Mouse (Mus musculus) E14TG2a.4 (cell line): ENCODE data around the gene Slc2a4.
"Not testable (repeated sequence)": the region's sequence is repeated elsewhere in the genome, so short reads cannot be mapped to it uniquely, and the experiment has no call there.

Experiments
- H3K27me3 ChIP-seq: 2 replicates; pipeline ENCODE4 v1.6.1; 2014; ENCODE audit warnings: low read length, control low read depth; ENCODE audit not compliant: insufficient read depth
- H3K36me3 ChIP-seq: 2 replicates; pipeline ENCODE4 v1.6.1; 2014; ENCODE audit warnings: low read length, control low read depth; ENCODE audit not compliant: insufficient read depth
- H3K4me1 ChIP-seq: replicated peaks from 2 replicates; pipeline ENCODE4 v1.6.1; 2014; ENCODE audit warnings: low read depth, low read length, control low read depth
- H3K4me3 ChIP-seq: replicated peaks from 2 replicates; pipeline ENCODE4 v1.5.1; 2014; ENCODE audit warnings: mild to moderate bottlenecking, low read length
- H3K9me3 ChIP-seq: 2 replicates; pipeline ENCODE4 v1.6.1; 2014; ENCODE audit warnings: low read length, control low read depth
- CTCF ChIP-seq: conservative IDR thresholded peaks from 2 replicates; pipeline ENCODE4 v1.5.1; 2014; ENCODE audit warnings: low read length
- NANOG ChIP-seq: IDR thresholded peaks from 2 replicates; pipeline ENCODE4 v1.6.1; 2014; ENCODE audit warnings: borderline replicate concordance, low read length, mixed read lengths
- POU5F1 ChIP-seq: IDR thresholded peaks from 2 replicates; pipeline ENCODE4 v1.6.1; 2014; ENCODE audit warnings: low read length, borderline replicate concordance

The Slc2a4 gene

DNA sequence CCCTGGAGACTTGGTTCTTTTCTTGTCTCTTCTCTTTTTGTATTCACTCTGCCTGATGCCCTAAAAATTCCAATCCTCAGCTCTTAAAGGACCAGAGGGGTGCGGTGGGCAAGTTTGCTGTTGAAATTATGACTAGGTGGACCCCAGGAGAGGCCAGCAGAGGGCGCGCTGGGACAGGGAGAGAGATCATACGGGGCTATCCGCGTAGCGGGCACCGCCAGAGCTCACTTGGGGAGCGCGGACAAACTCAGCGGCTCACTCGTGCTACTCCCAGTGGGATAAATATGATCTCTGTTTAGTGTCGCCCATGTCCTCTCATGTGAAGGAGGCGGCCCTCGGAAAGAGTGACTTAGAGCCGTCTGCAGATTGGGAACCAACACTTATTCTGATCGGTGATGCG is 13.8 kb downstream of the Slc2a4 start:
- Histone ChIP-seq H3K27me3 (peaks cover 41% of the 10 kb centered on the region), H3K36me3 (no peaks in the 10 kb centered on the region), H3K9me3 (no peaks in the 10 kb centered on the region), H3K4me3 (0 out of 2 replicates have a peak overlapping the region, but pooled peaks have one; percentile 5), H3K4me1 (peaks cover 41% of the 10 kb centered on the region)
- TF ChIP-seq CTCF (peak; percentile 59), NANOG (no peak), POU5F1 (no peak)

DNA sequence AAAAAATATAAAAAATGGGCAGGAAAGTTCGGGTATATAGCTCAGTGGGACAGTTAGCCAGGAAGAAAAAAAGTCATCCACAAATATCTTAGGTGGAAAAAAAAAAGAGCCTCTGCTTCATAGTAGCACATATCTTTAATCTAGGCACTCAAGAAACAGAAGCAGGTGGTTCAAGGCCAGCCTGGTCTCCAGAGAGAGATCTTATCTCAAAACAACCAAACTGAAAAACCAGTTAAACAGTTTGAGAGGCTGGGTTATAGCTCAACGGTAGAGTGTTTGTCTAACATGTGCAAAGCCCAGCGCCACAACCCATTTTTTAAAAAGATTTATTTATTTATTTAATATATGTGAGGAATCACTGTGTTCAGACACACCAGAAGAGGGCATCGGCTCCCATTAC is 14.9 kb downstream of the Slc2a4 start:
- no peak overlapping the region for H3K4me3 ChIP-seq
- H3K36me3 ChIP-seq = no peaks in the 10 kb centered on the region
- peaks cover 35% of the 10 kb centered on the region for H3K4me1 ChIP-seq
- TF ChIP-seq CTCF (no peak), NANOG (no peak)
- peaks cover 33% of the 10 kb centered on the region for H3K27me3 ChIP-seq
- no peaks in the 10 kb centered on the region for H3K9me3 ChIP-seq

DNA sequence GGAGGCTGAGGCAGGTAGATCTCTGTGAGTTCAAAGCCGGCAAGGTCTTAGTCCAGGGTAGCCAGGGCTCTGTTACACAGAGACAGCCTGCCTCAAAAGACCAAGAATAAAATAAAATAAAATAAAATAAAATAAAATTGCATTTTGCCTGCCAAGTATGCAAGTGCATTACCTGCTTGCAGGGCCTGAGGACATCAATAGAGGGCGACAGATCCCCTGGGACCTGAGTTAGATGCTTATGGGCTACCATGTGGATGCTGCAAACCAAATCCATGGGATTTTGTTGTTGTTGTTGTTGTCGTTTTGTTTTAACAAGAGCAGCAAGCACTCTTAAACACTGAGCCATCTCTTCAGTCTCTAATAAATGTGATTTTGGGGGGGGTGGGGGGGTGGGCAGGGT is 15.7 kb downstream of the Slc2a4 start:
- Histone ChIP-seq H3K4me3 (no peak overlapping the region), H3K9me3 (no peaks in the 10 kb centered on the region), H3K27me3 (peaks cover 25% of the 10 kb centered on the region), H3K36me3 (no peaks in the 10 kb centered on the region), H3K4me1 (peaks cover 28% of the 10 kb centered on the region)
- TF ChIP-seq POU5F1 = no peak
- TF ChIP-seq CTCF = peak; percentile 81

DNA sequence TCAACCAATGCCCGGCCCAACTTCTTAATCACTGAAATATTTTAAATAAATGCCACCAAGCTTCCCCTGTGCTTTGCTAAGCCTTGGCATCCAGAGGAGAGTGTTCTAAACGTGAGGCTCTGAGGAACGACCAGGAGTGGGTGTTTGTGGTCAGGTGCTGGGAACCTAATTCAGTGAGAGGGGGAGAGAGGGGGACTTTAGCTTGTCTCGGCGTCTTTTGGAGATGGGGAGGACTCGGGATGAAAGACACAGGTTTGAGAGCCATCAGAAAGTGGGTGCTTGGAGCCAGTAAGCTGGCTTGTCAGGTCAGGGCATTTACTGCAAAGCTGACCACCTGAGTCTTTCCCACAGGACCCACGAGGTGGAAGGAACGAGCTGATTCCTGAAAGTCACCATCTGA is 16.2 kb downstream of the Slc2a4 start:
- H3K4me1 ChIP-seq = peaks cover 23% of the 10 kb centered on the region
- H3K9me3 ChIP-seq = no peaks in the 10 kb centered on the region
- peaks cover 21% of the 10 kb centered on the region for H3K27me3 ChIP-seq
- H3K4me3 ChIP-seq = no peak overlapping the region
- no peaks in the 10 kb centered on the region for H3K36me3 ChIP-seq
- no peak for TF ChIP-seq NANOG
- TF ChIP-seq POU5F1 = no peak
- TF ChIP-seq CTCF = no peak

DNA sequence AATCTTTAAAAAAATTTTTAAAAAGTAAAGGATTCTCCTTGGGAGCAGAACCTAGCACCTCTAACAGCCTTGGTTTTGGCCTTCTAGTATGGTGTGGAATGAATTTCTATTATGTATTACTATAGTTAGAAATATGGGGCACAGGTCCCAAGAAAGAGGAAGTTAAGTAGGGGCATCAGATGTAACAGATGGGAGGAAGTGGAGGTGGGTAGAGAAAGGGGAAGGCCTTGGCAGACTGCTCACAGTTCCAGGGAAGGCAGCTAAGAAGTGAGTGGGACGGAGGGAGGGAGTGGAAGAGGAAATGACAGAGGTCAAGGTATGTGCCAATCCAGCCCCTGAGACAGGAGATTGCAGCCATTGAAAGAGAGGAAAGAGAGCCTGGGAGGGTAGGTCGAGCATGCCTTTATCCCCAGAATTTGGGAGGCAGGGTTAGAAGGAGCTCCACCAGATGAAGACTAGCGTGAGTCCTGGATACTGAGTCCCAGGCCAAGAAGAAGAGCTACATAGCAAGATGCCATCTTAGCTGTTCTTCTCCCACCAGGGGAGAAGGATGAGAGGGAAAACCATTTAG is 16.9 kb downstream of the Slc2a4 start:
- H3K36me3 ChIP-seq = no peaks in the 10 kb centered on the region
- no peak for TF ChIP-seq POU5F1
- TF ChIP-seq CTCF = no peak
- TF ChIP-seq NANOG = no peak
- peaks cover 13% of the 10 kb centered on the region for H3K27me3 ChIP-seq
- H3K4me3 ChIP-seq = no peak overlapping the region
- peaks cover 17% of the 10 kb centered on the region for H3K4me1 ChIP-seq
- H3K9me3 ChIP-seq = no peaks in the 10 kb centered on the region

DNA sequence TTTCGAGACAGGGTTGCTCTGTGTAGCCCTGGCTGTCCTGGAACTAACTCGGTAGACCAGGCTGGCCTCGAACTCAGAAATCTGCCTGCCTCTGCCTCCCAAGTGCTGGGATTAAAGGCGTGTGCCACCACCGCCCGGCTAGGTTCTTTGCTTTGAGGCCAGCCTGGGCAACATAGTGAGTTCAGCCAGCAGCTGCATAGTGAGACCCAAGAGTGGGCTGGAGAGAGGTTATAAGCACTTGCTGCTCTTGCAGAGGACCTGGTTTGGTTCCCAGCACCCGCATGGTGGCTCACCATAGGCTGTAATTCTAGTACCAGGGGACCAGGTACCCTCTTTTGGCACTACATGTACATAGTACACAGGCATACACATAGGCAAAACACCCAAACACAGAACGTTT is 17.8 kb downstream of the Slc2a4 start:
- not testable (repeated sequence) for H3K36me3 ChIP-seq, H3K27me3 ChIP-seq, H3K4me3 ChIP-seq, H3K9me3 ChIP-seq
- H3K4me1 ChIP-seq = peaks cover 17% of the 10 kb centered on the region

DNA sequence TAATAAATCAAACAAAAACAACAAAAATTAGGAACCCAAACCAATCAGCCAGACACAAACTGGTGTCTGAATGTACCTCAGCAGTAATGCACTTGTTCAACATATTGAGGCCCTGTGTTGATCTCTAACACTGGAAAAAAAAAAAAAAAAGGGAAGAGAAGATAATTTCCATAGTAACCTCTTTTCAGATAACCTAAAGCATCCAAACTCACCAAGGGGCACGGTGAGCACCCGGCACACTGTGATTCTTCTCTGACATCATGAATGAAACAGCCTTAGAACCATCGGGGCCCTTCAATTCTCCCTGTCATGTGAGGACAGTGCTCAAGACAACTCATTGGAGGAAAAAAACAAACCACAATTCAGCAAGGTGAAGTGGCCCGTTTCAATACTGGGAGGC is 18.3 kb downstream of the Slc2a4 start:
- H3K4me3 ChIP-seq = no peak overlapping the region
- H3K4me1 ChIP-seq = peaks cover 13% of the 10 kb centered on the region
- H3K27me3 ChIP-seq = peaks cover 5% of the 10 kb centered on the region
- TF ChIP-seq NANOG = no peak
- no peaks in the 10 kb centered on the region for H3K36me3 ChIP-seq
- H3K9me3 ChIP-seq = no peaks in the 10 kb centered on the region

DNA sequence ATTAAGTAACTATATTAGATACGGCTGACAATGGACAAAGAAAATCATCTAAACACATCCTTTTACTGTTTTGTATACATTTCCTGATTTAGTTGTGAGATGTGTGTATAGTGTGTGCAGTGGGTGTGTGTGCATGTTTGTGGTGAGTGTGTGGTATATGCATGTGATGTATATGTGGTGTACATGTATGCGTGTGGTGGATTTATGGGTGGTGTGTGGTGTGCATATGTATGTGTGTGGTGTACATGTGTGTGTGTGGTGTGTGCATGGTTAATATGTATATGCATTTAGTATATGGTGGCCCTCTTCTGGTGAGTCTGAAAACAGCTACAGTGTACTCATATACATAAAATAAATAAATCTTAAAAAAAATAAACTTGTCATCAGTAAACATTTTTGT is 20.5 kb downstream of the Slc2a4 start:
- Histone ChIP-seq H3K4me3 (no peak overlapping the region), H3K9me3 (no peaks in the 10 kb centered on the region), H3K36me3 (no peaks in the 10 kb centered on the region), H3K4me1 (peaks cover 15% of the 10 kb centered on the region), H3K27me3 (no peaks in the 10 kb centered on the region)
- TF ChIP-seq POU5F1 = no peak
- TF ChIP-seq CTCF = no peak
- TF ChIP-seq NANOG = no peak

DNA sequence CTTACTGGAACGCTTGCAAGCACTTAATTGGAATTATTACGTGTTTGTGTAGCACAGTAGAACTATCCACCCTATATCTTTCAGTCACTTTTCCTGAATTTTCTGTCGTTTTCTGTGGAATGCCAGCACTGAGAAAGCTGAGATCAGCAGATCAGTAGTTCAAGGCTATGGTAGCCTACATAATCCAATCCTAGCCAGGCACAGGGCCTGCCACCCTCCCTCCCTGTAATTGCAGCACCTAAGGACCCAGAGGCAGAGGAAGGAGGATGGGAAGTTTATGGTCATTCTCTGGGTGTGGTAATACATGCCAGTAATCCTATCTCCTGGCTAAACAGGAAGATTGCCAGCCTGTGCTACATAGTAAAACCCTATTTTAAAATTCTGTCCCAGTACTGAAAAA is 25.2 kb downstream of the Slc2a4 start:
- no peak for TF ChIP-seq POU5F1
- no peak for TF ChIP-seq CTCF
- no peak for TF ChIP-seq NANOG
- Histone ChIP-seq H3K36me3 (peaks cover 25% of the 10 kb centered on the region), H3K4me1 (peaks cover 33% of the 10 kb centered on the region), H3K4me3 (peak overlapping the region; percentile 82), H3K27me3 (no peaks in the 10 kb centered on the region), H3K9me3 (no peaks in the 10 kb centered on the region)
